Mouse (Mus musculus) testis, postnatal 14 days (tissue): ENCODE measurements around the gene BC051019.

Source experiments
- DNase-seq: peaks from one replicate; pipeline ENCODE4 v3.0.0; 2021; ENCODE audit warnings: low spot score

The BC051019 gene

GRCm38 (mm10) chr7:109723697-109724096 lies at the start of gene BC051019:
Gene BC051019 (minus strand): TSS chr7:109723850.
- DNase-seq = no peak

GRCm38 (mm10) chr7:109772251-109772650 lies 48.6 kb upstream of the BC051019 start:
- no peak for DNase-seq

GRCm38 (mm10) chr7:109768699-109769383 lies 45.2 kb upstream of the BC051019 start:
- DNase-seq = no peak

- no peak for DNase-seq
Observed at GRCm38 (mm10) chr7:109767575-109768350, 44.1 kb upstream of the BC051019 start.

GRCm38 (mm10) chr7:109764009-109764408 lies 40.4 kb upstream of the BC051019 start:
- no peak for DNase-seq

GRCm38 (mm10) chr7:109756291-109756690 lies 32.6 kb upstream of the BC051019 start:
- DNase-seq = no peak

GRCm38 (mm10) chr7:109754034-109754433 lies 30.4 kb upstream of the BC051019 start:
- no peak for DNase-seq

- peak; percentile 85 for DNase-seq
Observed at GRCm38 (mm10) chr7:109752008-109752925, 28.6 kb upstream of the BC051019 start, which contains the start of gene Tmem9b. Gene Tmem9b (minus strand): TSS chr7:109752875.

- DNase-seq = no peak
Observed at GRCm38 (mm10) chr7:109751427-109752007, 27.9 kb upstream of the BC051019 start.

- DNase-seq = no peak
Observed at GRCm38 (mm10) chr7:109747747-109748146, 24.1 kb upstream of the BC051019 start.

- DNase-seq = no peak
Observed at GRCm38 (mm10) chr7:109741703-109742102, 18.1 kb upstream of the BC051019 start.

- DNase-seq = no peak
Observed at GRCm38 (mm10) chr7:109741060-109741459, 17.4 kb upstream of the BC051019 start.

- DNase-seq = no peak
Observed at GRCm38 (mm10) chr7:109739822-109740370, 16.2 kb upstream of the BC051019 start.

GRCm38 (mm10) chr7:109734806-109735205 lies 11.2 kb upstream of the BC051019 start:
- DNase-seq = no peak

GRCm38 (mm10) chr7:109731626-109732025 lies 8.0 kb upstream of the BC051019 start, which contains the start of gene Ascl3:
Gene Ascl3 (minus strand): TSS chr7:109731726.
- DNase-seq = no peak

- DNase-seq = no peak
Observed at GRCm38 (mm10) chr7:109723114-109723513, 536 bp downstream of the BC051019 start.

- peak; percentile 43 for DNase-seq
Observed at GRCm38 (mm10) chr7:109722618-109723017, 1.0 kb downstream of the BC051019 start.

- DNase-seq = no peak
Observed at GRCm38 (mm10) chr7:109719286-109719685, 4.4 kb downstream of the BC051019 start.

- DNase-seq = no peak
Observed at GRCm38 (mm10) chr7:109713434-109713982, 10.1 kb downstream of the BC051019 start.

GRCm38 (mm10) chr7:109712198-109712597 lies 11.5 kb downstream of the BC051019 start:
- DNase-seq = no peak

GRCm38 (mm10) chr7:109710069-109710468 lies 13.6 kb downstream of the BC051019 start:
- no peak for DNase-seq
